Mouse (Mus musculus) small intestine, adult 2 months (tissue): ENCODE results near the gene Sidt1.

Source experiments
- CTCF ChIP-seq: fragments of 200-500 bp; IDR thresholded peaks from 2 replicates; pipeline ENCODE4 v1.5.1; 2012; ENCODE audit warnings: low read depth, mild to moderate bottlenecking, control low read depth, inconsistent platforms, low read length, moderate library complexity, mixed read lengths; ENCODE audit not compliant: insufficient replicate concordance, insufficient read length; ENCODE audit errors: extremely low read depth
- POLR2A ChIP-seq: fragments of 200-500 bp; IDR thresholded peaks from 2 replicates; pipeline ENCODE4 v1.6.1; 2012; ENCODE audit warnings: low read depth, mild to moderate bottlenecking, control low read depth, inconsistent platforms, low read length, moderate library complexity

DNA sequence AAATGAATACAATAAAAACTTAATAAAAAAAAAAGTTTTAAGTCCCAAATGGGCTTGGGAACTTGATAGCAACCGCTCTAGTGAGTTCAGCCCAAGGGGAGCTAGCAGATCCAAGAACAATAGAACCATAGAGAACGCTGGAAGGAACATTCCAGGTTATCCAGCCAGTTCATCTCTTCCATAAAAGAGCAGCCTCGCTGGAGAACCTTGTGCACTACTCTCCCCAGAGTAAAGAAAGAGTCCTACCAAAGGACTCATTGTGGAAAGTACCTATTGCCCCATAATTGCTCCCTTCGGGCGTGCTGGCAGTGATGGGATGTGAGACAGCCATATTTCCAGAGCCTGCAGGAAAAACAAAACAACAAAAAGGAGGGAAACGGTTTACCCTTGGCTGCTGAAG, 63.4 kb downstream of the Sidt1 start:
- no peak for TF ChIP-seq CTCF
- TF ChIP-seq POLR2A, result no peak
